Mouse (Mus musculus): ENCODE measurements around the gene Flot2. TPM values are rescaled to one million over a fixed set of nuclear protein-coding genes. Genes with fewer than 3 reads are reported as not detected.

The Flot2 gene
- 10 to 100 TPM; 13.1 to 17.6 TPM for total RNA-seq (2023)

GRCm38 (mm10) chr11:78037831-78038752 is at the start of gene Flot2:
TSS of gene Flot2 (plus strand) at chr11:78037931.

GRCm38 (mm10) chr11:78031947-78032808 is 5.6 kb upstream of the Flot2 start, which contains the start of gene Dhrs13:
TSS of gene Dhrs13 (plus strand) at chr11:78032280.

GRCm38 (mm10) chr11:78079961-78080921 is 42.5 kb downstream of the Flot2 start, which contains the start of gene Eral1:
TSS of gene Eral1 (minus strand) at chr11:78080383.

GRCm38 (mm10) chr11:78094504-78095143 is 56.9 kb downstream of the Flot2 start, which contains the start of gene Fam222b:
TSS of gene Fam222b (plus strand) at chr11:78094660.

Other genes starting within 250 kb of the Flot2 start
- under 1 TPM in 1 of 2 experiments, not detected in 1; 0.67 TPM for gene Pipox, start 143.8 kb upstream of the Flot2 start, total RNA-seq (2023)
- gene Sez6, start 107.1 kb upstream of the Flot2 start, total RNA-seq (2023): not detected
- 100 to 1,000 TPM; 152 to 154 TPM for gene Phf12, start 55.2 kb upstream of the Flot2 start, total RNA-seq (2023)
- 1 to 10 TPM in 1 of 2 experiments, under 1 TPM in 1; 0.62 to 1.1 TPM for gene Dhrs13, start 5.7 kb upstream of the Flot2 start, total RNA-seq (2023)
- gene Eral1, start 42.5 kb downstream of the Flot2 start, total RNA-seq (2023): 10 to 100 TPM; 25.1 to 36.1 TPM
- 10 to 100 TPM; 17.8 to 18.0 TPM for gene Fam222b, start 56.7 kb downstream of the Flot2 start, total RNA-seq (2023)
- gene Traf4, start 127.7 kb downstream of the Flot2 start, total RNA-seq (2023): 10 to 100 TPM; 50.9 to 57.5 TPM
- gene Nek8, start 138.7 kb downstream of the Flot2 start, total RNA-seq (2023): 10 to 100 TPM; 18.8 to 31.9 TPM
- gene Tlcd1, start 138.8 kb downstream of the Flot2 start, total RNA-seq (2023): 1 to 10 TPM; 1.9 to 3.2 TPM
- 1,000 to 10,000 TPM; 2,438 to 2,493 TPM for gene Rpl23a, start 145.7 kb downstream of the Flot2 start, total RNA-seq (2023)
- not detected for gene Rab34, start 150.5 kb downstream of the Flot2 start, total RNA-seq (2023)
- gene Proca1, start 155.5 kb downstream of the Flot2 start, total RNA-seq (2023): not detected
- 10 to 100 TPM; 61.6 to 62.6 TPM for gene Sdf2, start 207.8 kb downstream of the Flot2 start, total RNA-seq (2023)
- 10 to 100 TPM; 71.7 to 73.7 TPM for gene Supt6, start 208.1 kb downstream of the Flot2 start, total RNA-seq (2023)
- gene 2610507B11Rik, start 223.8 kb downstream of the Flot2 start, total RNA-seq (2023): 100 to 1,000 TPM; 133 to 141 TPM